Mouse (Mus musculus) hindbrain, postnatal 0 days (tissue): ENCODE results near the gene Gm2163. TPM values are rescaled to one million over a fixed set of nuclear protein-coding genes. Genes with fewer than 3 reads are reported as not detected.
"Not testable (repeated sequence)": the region's sequence is repeated elsewhere in the genome, so short reads cannot be mapped to it uniquely, and the experiment has no call there.

Experiments used
- ATAC-seq: fragments of 200-750 bp; cut with Nextera tagmentation; 2 replicates; pipeline ENCODE4 v1.8.0; 2017; ENCODE audit warnings: mild to moderate bottlenecking, moderate TSS enrichment, moderate library complexity
- DNase-seq: peaks from one replicate; pipeline ENCODE4 v3.0.0-alpha.2; 2015; ENCODE audit warnings: low spot score
- H3K27ac ChIP-seq: fragments of 300-500 bp; sonication (generic); 2 replicates; pipeline ENCODE4 v1.5.1; 2014; ENCODE audit warnings: mild to moderate bottlenecking
- H3K27me3 ChIP-seq: fragments of 300-500 bp; sonication (generic); 2 replicates; pipeline ENCODE4 v1.6.1; 2014; ENCODE audit warnings: low read length, mixed read lengths; ENCODE audit not compliant: insufficient read depth
- H3K36me3 ChIP-seq: fragments of 300-500 bp; sonication (generic); 2 replicates; pipeline ENCODE4 v1.6.1; 2014; ENCODE audit warnings: low read length, mixed read lengths; ENCODE audit not compliant: insufficient read depth
- H3K4me1 ChIP-seq: fragments of 300-500 bp; sonication (generic); 2 replicates; pipeline ENCODE4 v1.6.1; 2014; ENCODE audit warnings: antibody characterized with exemption, low read length, mixed read lengths; ENCODE audit not compliant: insufficient read depth
- H3K4me2 ChIP-seq: fragments of 300-500 bp; sonication (generic); 2 replicates; pipeline ENCODE4 v1.6.1; 2014; ENCODE audit warnings: low read depth, mild to moderate bottlenecking, low read length, moderate library complexity, mixed read lengths
- H3K4me3 ChIP-seq: fragments of 300-500 bp; sonication (generic); 2 replicates; pipeline ENCODE4 v1.5.1; 2014; ENCODE audit warnings: low read length
- H3K9ac ChIP-seq: fragments of 300-500 bp; sonication (generic); replicated peaks from 2 replicates; pipeline ENCODE4 v1.6.1; 2014; ENCODE audit warnings: mild to moderate bottlenecking, low read length, moderate library complexity, mixed read lengths
- H3K9me3 ChIP-seq: fragments of 300-500 bp; sonication (generic); 2 replicates; pipeline ENCODE4 v1.6.1; 2016; ENCODE audit warnings: low read length, mixed read lengths
- WGBS: fragments of 180-500 bp; shearing (Covaris S2); extraction: QIAGEN DNeasy Blood & Tissue Kit; methylation state at CpG from one replicate; pipeline ENCODE4 v1.1.7; 2014; 5-methylcytosine and 5-hydroxymethylcytosine counted together
- polyA plus RNA-seq: library from polyadenylated mRNA; unstranded; fragments of >200 nt; fragmentation: Nextera tagmentation; extraction: Ambion mirVana; gene quantifications from 2 replicates; pipeline ENCODE4 v1.2.1, GENCODE M21; 2015
- total RNA-seq: library from RNA; depleted of rRNA; stranded (reverse); fragments of >200 nt; gene quantifications from 2 replicates; pipeline ENCODE4 v1.2.3, GENCODE M21; 2014; rRNA removed

The Gm2163 gene
- total RNA-seq: 0.78 and 1.6 TPM in 2 replicates
- polyA plus RNA-seq: 0.09 and 0.10 TPM in 2 replicates

- not testable (repeated sequence) for H3K4me1 ChIP-seq, H3K4me3 ChIP-seq, H3K36me3 ChIP-seq, DNase-seq, H3K27ac ChIP-seq, ATAC-seq, H3K9me3 ChIP-seq, H3K27me3 ChIP-seq, H3K9ac ChIP-seq, H3K4me2 ChIP-seq
- no CpG with 5 or more reads among the region's 5 CpGs for WGBS
Observed at GRCm38 (mm10) chr4:42466452-42466851, at the start of gene Gm2163. Gm2163 (plus strand) TSS chr4:42466752.

- ATAC-seq, DNase-seq, H3K4me2 ChIP-seq, H3K9me3 ChIP-seq, H3K27ac ChIP-seq, H3K4me1 ChIP-seq, H3K9ac ChIP-seq, H3K36me3 ChIP-seq, H3K27me3 ChIP-seq, H3K4me3 ChIP-seq: not testable (repeated sequence)
- WGBS: no CpG with 5 or more reads among the region's 18 CpGs
Observed at GRCm38 (mm10) chr4:42439078-42439477, 27.5 kb upstream of the Gm2163 start, which contains the start of gene Gm21586. Gm21586 (plus strand) TSS chr4:42439378.

- not testable (repeated sequence) for H3K4me2 ChIP-seq, H3K9ac ChIP-seq, ATAC-seq, H3K4me1 ChIP-seq, H3K36me3 ChIP-seq, H3K4me3 ChIP-seq, H3K9me3 ChIP-seq, H3K27me3 ChIP-seq, DNase-seq, H3K27ac ChIP-seq
- WGBS: no CpG with 5 or more reads among the region's 1 CpGs
Observed at GRCm38 (mm10) chr4:42528075-42528474, 61.5 kb downstream of the Gm2163 start, which contains the start of gene Fam205a2. Fam205a2 (minus strand) TSS chr4:42528175.

- no CpG with 5 or more reads among the region's 5 CpGs for WGBS
Observed at GRCm38 (mm10) chr4:42611895-42612294, 145.3 kb downstream of the Gm2163 start, which contains the start of gene Gm10591. Gm10591 (plus strand) TSS chr4:42612195.

GRCm38 (mm10) chr4:42629419-42629818 is 162.9 kb downstream of the Gm2163 start, which contains the start of gene Gm2564:
Gm2564 (plus strand) TSS chr4:42629719.
- H3K4me2 ChIP-seq, H3K9me3 ChIP-seq, ATAC-seq, H3K27ac ChIP-seq, H3K36me3 ChIP-seq, H3K4me1 ChIP-seq, H3K27me3 ChIP-seq, DNase-seq, H3K9ac ChIP-seq, H3K4me3 ChIP-seq: not testable (repeated sequence)
- no CpG with 5 or more reads among the region's 8 CpGs for WGBS

More at GRCm38 (mm10) chr4:42611895-42612294, 145.3 kb downstream of the Gm2163 start, which contains the start of gene Gm10591:
- not testable (repeated sequence) for H3K36me3 ChIP-seq, H3K4me2 ChIP-seq, H3K4me1 ChIP-seq, H3K9ac ChIP-seq, DNase-seq, H3K4me3 ChIP-seq, H3K9me3 ChIP-seq, H3K27me3 ChIP-seq, H3K27ac ChIP-seq, ATAC-seq

Other genes starting within 250 kb of the Gm2163 start
- gene Gm10600, start 226.1 kb upstream of the Gm2163 start, total RNA-seq: not detected in 2 replicates
- not detected in 2 replicates for gene Gm10600, start 226.1 kb upstream of the Gm2163 start, polyA plus RNA-seq
- gene Ccl21b, start 211.0 kb upstream of the Gm2163 start, total RNA-seq: not detected in 2 replicates
- not detected in 2 replicates for gene Ccl21b, start 211.0 kb upstream of the Gm2163 start, polyA plus RNA-seq
- not detected in 2 replicates for gene Gm21953, start 172.5 kb upstream of the Gm2163 start, total RNA-seq
- not detected in 2 replicates for gene Gm21953, start 172.5 kb upstream of the Gm2163 start, polyA plus RNA-seq
- gene Fam205a3, start 148.4 kb upstream of the Gm2163 start, total RNA-seq: 1.8 TPM in 1 of 2 replicates, not detected in the other
- gene Fam205a3, start 148.4 kb upstream of the Gm2163 start, polyA plus RNA-seq: not detected in 2 replicates
- gene Gm21586, start 27.4 kb upstream of the Gm2163 start, total RNA-seq: not detected in 2 replicates
- not detected in 2 replicates for gene Gm21586, start 27.4 kb upstream of the Gm2163 start, polyA plus RNA-seq
- gene Fam205a2, start 61.4 kb downstream of the Gm2163 start, total RNA-seq: 1.8 TPM in 1 of 2 replicates, not detected in the other
- gene Fam205a2, start 61.4 kb downstream of the Gm2163 start, polyA plus RNA-seq: not detected in 2 replicates
- gene Gm10591, start 145.4 kb downstream of the Gm2163 start, total RNA-seq: not detected in 2 replicates
- not detected in 2 replicates for gene Gm10591, start 145.4 kb downstream of the Gm2163 start, polyA plus RNA-seq
- gene Gm2564, start 163.0 kb downstream of the Gm2163 start, total RNA-seq: not detected in 2 replicates
- 0.68 and 1.0 TPM in 2 replicates for gene Gm2564, start 163.0 kb downstream of the Gm2163 start, polyA plus RNA-seq
- gene Ccl27b, start 188.5 kb downstream of the Gm2163 start, total RNA-seq: not detected in 2 replicates
- gene Ccl27b, start 188.5 kb downstream of the Gm2163 start, polyA plus RNA-seq: 1.1 TPM in 1 of 2 replicates, not detected in the other
- not detected in 2 replicates for gene Il11ra2, start 195.1 kb downstream of the Gm2163 start, total RNA-seq
- gene Il11ra2, start 195.1 kb downstream of the Gm2163 start, polyA plus RNA-seq: not detected in 2 replicates